Mouse (Mus musculus) intestine, embryonic 15.5 days (tissue): ENCODE results near the gene Mcoln1. TPM values are rescaled to one million over a fixed set of nuclear protein-coding genes. Genes with fewer than 3 reads are reported as not detected.
A peak's percentile ranks its signal among the peaks of the same experiment; 100 is the strongest.

ENCODE experiments used
- ATAC-seq: fragments of 200-750 bp; cut with Nextera tagmentation; 2 replicates; pipeline ENCODE4 v1.8.0; 2017; ENCODE audit warnings: moderate TSS enrichment, moderate library complexity
- H3K27ac ChIP-seq: fragments of 300-500 bp; sonication (generic); 2 replicates; pipeline ENCODE4 v1.5.1; 2015; ENCODE audit warnings: mild to moderate bottlenecking, inconsistent platforms
- H3K27me3 ChIP-seq: fragments of 300-500 bp; sonication (generic); replicated peaks from 2 replicates; pipeline ENCODE4 v1.6.1; 2015; ENCODE audit warnings: inconsistent platforms
- H3K36me3 ChIP-seq: fragments of 300-500 bp; sonication (generic); 2 replicates; pipeline ENCODE4 v1.6.1; 2015; ENCODE audit warnings: inconsistent platforms
- H3K4me1 ChIP-seq: fragments of 300-500 bp; sonication (generic); replicated peaks from 2 replicates; pipeline ENCODE4 v1.6.1; 2015; ENCODE audit warnings: inconsistent platforms
- H3K4me2 ChIP-seq: fragments of 300-500 bp; sonication (generic); replicated peaks from 2 replicates; pipeline ENCODE4 v1.6.1; 2015; ENCODE audit warnings: mild to moderate bottlenecking, inconsistent platforms
- H3K4me3 ChIP-seq: fragments of 300-500 bp; sonication (generic); replicated peaks from 2 replicates; pipeline ENCODE4 v1.5.1; 2015; ENCODE audit warnings: inconsistent platforms
- H3K9ac ChIP-seq: fragments of 300-500 bp; sonication (generic); 2 replicates; pipeline ENCODE4 v1.6.1; 2015; ENCODE audit warnings: inconsistent platforms
- H3K9me3 ChIP-seq: fragments of 300-500 bp; sonication (generic); 2 replicates; pipeline ENCODE4 v1.6.1; 2016; ENCODE audit warnings: inconsistent platforms
- WGBS: fragments of 180-500 bp; shearing (Covaris S2); methylation state at CpG from one replicate; pipeline ENCODE4 v1.1.7; 2015; 5-methylcytosine and 5-hydroxymethylcytosine counted together
- polyA plus RNA-seq: library from polyadenylated mRNA; unstranded; fragments of >200 nt; fragmentation: Nextera tagmentation; extraction: Ambion mirVana; gene quantifications from 2 replicates; pipeline ENCODE4 v1.2.1, GENCODE M21; 2015

The Mcoln1 gene
- 52.4 and 60.9 TPM in 2 replicates for polyA plus RNA-seq

DNA sequence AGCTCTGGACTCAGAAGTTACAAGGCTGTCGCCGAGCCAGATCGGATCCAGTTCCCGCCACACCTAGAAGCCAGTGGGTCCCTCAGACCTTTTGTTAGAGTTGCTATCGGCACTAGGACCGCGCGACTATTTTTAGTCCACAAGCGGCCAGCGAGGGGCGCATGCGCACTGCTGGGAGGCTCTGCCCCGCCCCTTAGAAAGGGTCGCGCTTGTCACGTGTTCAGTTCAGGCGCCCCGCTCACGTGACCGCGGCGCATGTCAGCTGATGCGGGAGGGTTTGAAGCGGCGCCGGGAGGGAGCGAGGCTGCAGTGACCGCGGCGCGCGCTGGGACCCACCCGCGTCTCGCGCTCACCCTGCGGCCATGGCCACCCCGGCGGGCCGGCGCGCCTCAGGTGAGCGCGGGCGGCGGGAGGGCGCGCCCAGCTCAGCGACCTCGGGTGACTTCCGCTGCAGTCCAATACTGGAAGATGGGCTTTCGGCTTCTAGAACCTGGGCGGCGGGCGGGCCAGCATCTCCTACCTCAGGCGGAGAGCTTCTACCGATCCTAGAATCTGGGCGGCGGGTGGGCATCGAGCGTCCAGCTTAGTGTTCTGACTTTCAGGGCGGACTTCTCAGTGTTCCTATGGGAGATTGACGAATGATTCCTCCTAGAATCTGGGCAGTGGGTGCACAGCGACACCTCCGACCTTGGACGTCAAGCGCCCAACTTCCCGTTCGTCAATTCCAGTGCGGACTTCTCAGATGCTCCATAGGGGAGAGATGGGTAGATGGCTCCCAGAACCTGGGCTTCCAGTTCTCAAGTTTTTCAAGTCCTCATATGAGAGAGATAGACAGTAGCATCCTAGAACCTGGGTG lies at the start of gene Mcoln1:
TSS of gene Mcoln1 (plus strand) at position 223 of the 856 bp plus-strand sequence.
- Histone ChIP-seq H3K27ac (peak within 1 kb of the TSS; percentile 82), H3K27me3 (no peaks in the 10 kb centered on the region), H3K9ac (peak within 1 kb of the TSS; percentile 74), H3K4me3 (peak within 1 kb of the TSS; percentile 86), H3K4me2 (peak within 1 kb of the TSS; percentile 70), H3K9me3 (no peaks in the 10 kb centered on the region), H3K4me1 (peaks cover 6% of the 10 kb centered on the region), H3K36me3 (peaks cover 13% of the 10 kb centered on the region)
- peak; percentile 93 for ATAC-seq
- WGBS: under 1% methylated on average over 70 of the region's 70 CpGs

DNA sequence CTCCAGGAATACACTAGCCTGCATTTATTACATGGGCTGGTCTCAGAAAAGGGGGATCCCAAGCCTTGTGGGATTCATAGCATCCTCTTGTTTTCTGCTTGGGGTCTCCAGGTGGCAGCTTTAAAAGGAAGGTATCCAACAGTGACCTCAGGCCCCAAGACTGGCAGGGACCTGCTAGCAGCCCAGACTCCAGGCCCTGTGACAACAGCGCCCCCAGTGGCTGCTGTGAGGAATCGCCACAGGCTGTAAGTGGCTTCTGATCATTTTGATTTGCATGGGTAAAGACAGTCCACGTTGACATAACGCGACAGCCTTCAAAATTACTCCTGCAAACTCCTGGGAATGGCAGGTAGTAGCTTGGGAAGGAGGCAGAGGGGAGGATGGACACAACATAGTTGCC lies 49.6 kb upstream of the Mcoln1 start:
- peak; percentile 58; the same call in 1 of the 2 replicates for ATAC-seq
- H3K4me3 ChIP-seq: no peak overlapping the region

DNA sequence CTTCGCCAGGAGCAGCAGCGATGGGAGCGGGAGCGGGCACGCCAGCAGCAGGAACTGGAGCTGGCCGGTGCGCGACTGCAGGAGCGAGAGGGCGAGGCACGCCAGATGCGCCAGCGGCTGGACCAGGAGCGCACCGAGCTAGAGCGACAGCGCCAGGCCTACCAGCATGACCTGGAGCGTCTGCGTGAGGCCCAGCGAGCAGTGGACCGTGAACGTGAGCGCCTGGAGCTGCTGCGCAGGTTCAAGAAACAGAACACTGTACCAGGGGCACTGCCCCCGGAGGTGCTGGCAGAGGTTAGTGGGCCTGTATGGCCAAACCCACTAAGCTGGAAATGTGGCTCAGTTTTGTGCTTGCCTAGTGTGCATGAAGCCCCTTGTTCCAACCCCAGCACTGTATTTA lies 48.3 kb upstream of the Mcoln1 start:
- Histone ChIP-seq H3K4me2 (no peak overlapping the region), H3K4me3 (no peak overlapping the region), H3K9me3 (no peaks in the 10 kb centered on the region), H3K4me1 (no peaks in the 10 kb centered on the region), H3K27me3 (no peaks in the 10 kb centered on the region), H3K9ac (no peak overlapping the region), H3K36me3 (peaks cover 36% of the 10 kb centered on the region), H3K27ac (no peak overlapping the region)
- 95% methylated on average over 25 of the region's 25 CpGs for WGBS
- ATAC-seq: no peak

More for the DNA sequence above, 49.6 kb upstream of the Mcoln1 start:
- no peaks in the 10 kb centered on the region for H3K27me3 ChIP-seq
- no peaks in the 10 kb centered on the region for H3K9me3 ChIP-seq
- no peak overlapping the region for H3K27ac ChIP-seq
- H3K9ac ChIP-seq: no peak overlapping the region
- 33% methylated on average over 5 of the region's 5 CpGs for WGBS
- H3K36me3 ChIP-seq: peaks cover 36% of the 10 kb centered on the region
- H3K4me2 ChIP-seq: no peak overlapping the region
- H3K4me1 ChIP-seq: no peaks in the 10 kb centered on the region

DNA sequence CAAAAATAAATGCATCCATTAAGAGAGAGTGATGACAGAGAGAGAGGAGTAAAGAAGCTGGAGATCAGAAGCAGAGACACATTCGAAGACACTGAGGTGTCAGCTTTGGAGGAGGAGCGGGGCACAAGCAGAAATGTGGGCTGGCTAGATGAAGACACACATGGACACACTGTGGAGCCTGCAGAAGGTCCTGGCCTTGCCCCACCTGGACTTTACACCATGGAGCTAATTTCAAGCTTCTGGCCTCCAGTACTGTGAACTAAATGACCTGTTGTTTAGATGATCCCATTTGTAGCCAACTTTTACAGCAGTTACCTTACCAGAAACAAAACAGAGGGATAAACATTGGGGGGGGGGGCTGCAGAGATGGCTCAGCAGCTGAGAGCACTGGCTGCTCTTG lies 37.0 kb upstream of the Mcoln1 start:
- no peak overlapping the region for H3K27ac ChIP-seq

DNA sequence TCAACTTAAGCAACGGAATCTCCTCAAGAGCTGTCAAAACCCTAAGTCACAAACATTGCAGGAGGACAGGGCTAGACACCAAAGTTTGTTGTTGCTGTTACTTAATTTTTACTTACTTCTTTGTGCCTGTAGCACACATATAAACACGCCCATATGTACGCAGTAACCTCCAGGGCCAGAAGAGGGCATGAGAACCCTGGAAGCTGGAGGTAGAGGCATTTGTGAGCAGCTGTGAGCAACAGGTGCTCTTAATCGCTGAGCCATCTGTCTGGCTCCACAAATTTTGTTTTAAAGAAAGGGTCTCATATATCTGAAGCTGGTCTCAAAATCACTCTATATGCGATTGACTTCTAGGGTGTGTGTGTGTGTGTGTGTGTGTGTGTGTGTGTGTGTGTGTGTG lies 35.9 kb upstream of the Mcoln1 start:
- H3K4me1 ChIP-seq: peaks cover 3% of the 10 kb centered on the region
- WGBS: 47% methylated on average over 5 of the region's 5 CpGs
- H3K27ac ChIP-seq: no peak overlapping the region
- no peak overlapping the region for H3K9ac ChIP-seq
- H3K4me2 ChIP-seq: no peak overlapping the region
- no peaks in the 10 kb centered on the region for H3K27me3 ChIP-seq
- no peak overlapping the region for H3K4me3 ChIP-seq
- no peaks in the 10 kb centered on the region for H3K36me3 ChIP-seq
- no peaks in the 10 kb centered on the region for H3K9me3 ChIP-seq
- no peak for ATAC-seq

More for the DNA sequence above, 37.0 kb upstream of the Mcoln1 start:
- WGBS: 88% methylated on average over 2 of the region's 2 CpGs
- no peak overlapping the region for H3K4me3 ChIP-seq
- no peaks in the 10 kb centered on the region for H3K27me3 ChIP-seq
- H3K36me3 ChIP-seq: no peaks in the 10 kb centered on the region
- H3K9ac ChIP-seq: no peak overlapping the region
- no peaks in the 10 kb centered on the region for H3K9me3 ChIP-seq
- ATAC-seq: no peak
- H3K4me1 ChIP-seq: peaks cover 3% of the 10 kb centered on the region
- H3K4me2 ChIP-seq: no peak overlapping the region

DNA sequence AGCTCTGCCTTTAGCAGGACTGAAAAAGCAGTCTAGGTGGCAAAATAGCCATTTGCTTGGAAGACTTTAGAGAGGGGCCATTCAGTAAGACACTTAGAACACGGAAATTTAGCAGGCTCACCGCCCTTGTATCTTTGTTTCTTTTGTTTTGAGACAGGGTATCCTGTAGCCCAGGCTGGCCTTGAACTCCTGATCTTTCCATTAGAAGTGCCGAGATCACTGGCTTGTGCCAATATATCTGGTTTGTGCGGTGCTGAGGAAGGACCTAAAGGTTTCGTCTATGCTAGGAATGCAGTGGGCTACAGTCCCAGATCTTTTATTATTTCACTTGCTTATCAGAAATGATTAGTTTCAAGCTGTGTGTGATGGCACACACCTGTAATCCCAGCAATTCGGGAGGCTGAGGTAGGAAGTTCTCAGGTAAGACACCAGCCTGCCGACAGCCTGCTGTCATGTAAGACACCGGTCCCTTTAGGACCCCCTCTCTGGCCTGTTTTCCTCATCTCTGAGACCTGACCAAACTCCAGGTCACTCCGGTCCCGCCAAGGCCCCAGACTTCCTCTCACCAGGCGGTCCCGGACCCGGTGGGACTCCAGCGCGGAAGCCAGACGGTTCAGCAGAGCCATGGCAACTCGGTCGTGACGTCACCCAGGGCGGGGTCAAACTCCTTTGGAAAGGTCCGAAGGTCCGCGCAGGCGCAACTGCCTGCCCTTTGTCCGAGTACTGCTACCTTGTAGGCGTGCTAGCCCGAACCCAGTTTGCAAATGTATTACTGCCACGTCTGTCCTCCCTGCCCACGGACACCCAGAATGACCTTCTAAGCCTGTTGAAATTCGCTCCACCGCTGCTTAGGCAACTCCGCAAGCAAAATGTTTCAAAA lies 33.0 kb upstream of the Mcoln1 start, which contains the start of gene Pex11g:
TSS of gene Pex11g (minus strand) at position 675 of the 880 bp plus-strand sequence.
- Histone ChIP-seq H3K4me2 (peak within 1 kb of the TSS; percentile 74), H3K27ac (peak within 1 kb of the TSS; percentile 67; the same call in 1 of the 2 replicates), H3K9me3 (no peaks in the 10 kb centered on the region), H3K4me1 (peaks cover 3% of the 10 kb centered on the region), H3K36me3 (no peaks in the 10 kb centered on the region), H3K27me3 (no peaks in the 10 kb centered on the region), H3K4me3 (peak within 1 kb of the TSS; percentile 49), H3K9ac (peak within 1 kb of the TSS; percentile 59)
- peak; percentile 98 for ATAC-seq
- 4% methylated on average over 32 of the region's 32 CpGs for WGBS

DNA sequence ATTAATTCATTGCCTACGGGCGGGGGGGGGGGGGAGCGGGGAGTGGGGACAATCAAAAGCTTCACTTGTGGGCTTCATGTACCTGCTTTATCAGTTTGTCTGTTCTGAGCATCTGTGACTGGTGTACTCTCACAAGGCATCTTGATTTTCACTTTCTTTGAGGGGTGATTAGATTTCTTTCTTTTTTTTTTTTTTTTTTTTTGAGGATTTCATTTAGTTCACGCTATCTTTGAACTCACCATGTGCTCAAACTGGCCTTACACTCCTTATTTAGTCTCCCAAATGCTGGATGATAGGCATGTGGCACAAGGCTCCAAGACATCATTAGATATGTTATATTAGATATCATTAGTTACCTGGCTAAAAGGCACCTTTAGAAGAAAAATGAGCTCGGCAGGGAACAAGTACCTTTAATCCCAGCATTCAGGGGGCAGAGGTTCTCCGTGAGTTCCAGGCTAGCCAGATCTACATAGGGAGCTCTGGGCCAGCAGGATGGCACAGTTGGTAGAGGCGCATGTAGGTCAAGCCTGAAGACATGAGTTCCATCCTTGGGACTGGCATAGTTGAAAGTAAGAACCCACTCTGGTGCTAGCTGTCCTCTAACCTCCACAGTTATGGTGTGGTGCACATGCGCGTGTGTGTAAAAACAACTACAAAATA lies 32.2 kb upstream of the Mcoln1 start:
- Histone ChIP-seq H3K9ac (peak overlapping the region; percentile 59), H3K9me3 (no peaks in the 10 kb centered on the region), H3K4me2 (peak overlapping the region; percentile 74), H3K4me3 (peak overlapping the region; percentile 49), H3K4me1 (peaks cover 3% of the 10 kb centered on the region), H3K27ac (peak overlapping the region; percentile 67; the same call in 1 of the 2 replicates), H3K27me3 (no peaks in the 10 kb centered on the region), H3K36me3 (no peaks in the 10 kb centered on the region)
- no peak; the same call in 1 of the 2 replicates for ATAC-seq
- 54% methylated on average over 9 of the region's 9 CpGs for WGBS

DNA sequence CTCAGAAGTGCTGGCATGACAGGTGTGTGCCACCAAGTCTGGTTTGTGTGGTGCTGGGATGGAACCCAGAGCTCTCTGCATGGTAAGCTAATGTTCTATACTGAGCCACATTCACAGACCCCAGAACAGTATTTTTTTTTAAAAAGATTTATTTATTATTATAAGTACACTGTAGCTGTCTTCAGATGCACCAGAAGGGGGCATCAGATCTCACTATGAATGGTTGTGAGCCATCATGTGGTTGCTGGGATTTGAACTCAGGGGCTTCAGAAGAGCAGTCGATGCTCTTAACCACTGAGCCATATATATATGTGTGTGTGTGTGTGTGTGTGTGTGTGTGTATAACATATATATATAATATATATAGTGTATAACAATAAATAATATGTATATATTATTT lies 31.4 kb upstream of the Mcoln1 start:
- no peaks in the 10 kb centered on the region for H3K9me3 ChIP-seq
- 97% methylated on average over 1 of the region's 1 CpGs for WGBS
- H3K4me1 ChIP-seq: peaks cover 3% of the 10 kb centered on the region
- H3K27ac ChIP-seq: no peak overlapping the region
- no peak overlapping the region for H3K4me3 ChIP-seq
- no peak for ATAC-seq
- no peaks in the 10 kb centered on the region for H3K27me3 ChIP-seq
- no peak overlapping the region for H3K9ac ChIP-seq
- H3K36me3 ChIP-seq: no peaks in the 10 kb centered on the region
- no peak overlapping the region for H3K4me2 ChIP-seq

DNA sequence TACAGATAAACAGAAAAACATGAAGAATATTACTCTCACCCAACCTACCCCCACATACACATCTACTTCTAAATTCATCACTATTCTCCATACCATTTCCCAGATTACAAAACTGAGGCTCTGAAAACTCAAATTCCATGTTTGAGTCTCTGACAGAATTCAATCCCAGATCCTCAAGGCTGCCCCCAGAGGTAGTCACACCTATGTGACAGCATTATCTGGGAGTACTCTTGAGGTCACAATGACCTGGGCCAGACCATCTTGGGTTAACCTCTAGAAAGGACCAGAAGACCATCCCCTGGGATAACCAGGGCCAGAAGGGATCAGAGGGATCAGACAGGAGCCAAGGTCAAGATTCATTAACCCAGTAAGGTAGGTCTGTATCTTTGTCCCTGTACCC lies 29.7 kb upstream of the Mcoln1 start, which contains the start of gene Tex45:
TSS of gene Tex45 (plus strand) at position 301 of the 400 bp plus-strand sequence.
- Histone ChIP-seq H3K9me3 (no peaks in the 10 kb centered on the region), H3K4me1 (peaks cover 3% of the 10 kb centered on the region), H3K36me3 (no peaks in the 10 kb centered on the region), H3K27ac (no peak within 1 kb of the TSS), H3K27me3 (no peaks in the 10 kb centered on the region), H3K9ac (no peak within 1 kb of the TSS), H3K4me3 (no peak within 1 kb of the TSS), H3K4me2 (no peak within 1 kb of the TSS)
- no peak for ATAC-seq

DNA sequence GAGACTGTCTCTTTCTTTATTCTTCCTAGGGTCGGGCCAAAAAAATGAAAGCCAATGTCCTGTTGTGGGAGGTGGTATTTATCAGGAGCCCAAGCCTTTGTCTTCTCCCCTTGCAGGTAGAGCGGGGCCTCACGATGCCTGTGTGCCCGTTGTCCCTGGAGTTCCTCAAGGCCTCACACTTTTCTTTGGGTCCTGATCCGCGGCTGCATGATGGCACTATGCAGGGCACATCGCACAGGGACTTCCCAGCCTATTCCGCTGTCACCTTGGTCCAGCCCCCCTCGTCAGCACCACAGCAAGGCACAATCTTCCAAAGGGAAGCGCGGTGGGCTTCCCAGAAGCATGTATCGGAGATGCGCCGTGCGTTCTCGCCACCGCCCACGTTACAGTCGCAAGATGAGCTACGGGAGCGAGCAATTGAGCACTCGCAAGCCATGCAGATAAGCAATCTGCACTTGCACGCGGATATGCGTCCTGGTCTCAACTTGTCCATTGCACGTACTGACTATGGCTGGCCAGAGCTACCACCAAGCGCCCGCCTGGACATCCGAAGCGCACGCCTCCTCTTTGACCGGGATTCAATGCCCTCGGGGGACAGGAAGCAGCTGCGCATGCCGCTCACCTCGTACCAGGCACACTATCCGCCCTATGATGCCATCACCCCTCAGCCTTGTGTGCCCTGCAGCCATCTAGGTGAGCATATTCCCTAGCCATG lies 24.4 kb upstream of the Mcoln1 start:
- WGBS: 21% methylated on average over 37 of the region's 37 CpGs

DNA sequence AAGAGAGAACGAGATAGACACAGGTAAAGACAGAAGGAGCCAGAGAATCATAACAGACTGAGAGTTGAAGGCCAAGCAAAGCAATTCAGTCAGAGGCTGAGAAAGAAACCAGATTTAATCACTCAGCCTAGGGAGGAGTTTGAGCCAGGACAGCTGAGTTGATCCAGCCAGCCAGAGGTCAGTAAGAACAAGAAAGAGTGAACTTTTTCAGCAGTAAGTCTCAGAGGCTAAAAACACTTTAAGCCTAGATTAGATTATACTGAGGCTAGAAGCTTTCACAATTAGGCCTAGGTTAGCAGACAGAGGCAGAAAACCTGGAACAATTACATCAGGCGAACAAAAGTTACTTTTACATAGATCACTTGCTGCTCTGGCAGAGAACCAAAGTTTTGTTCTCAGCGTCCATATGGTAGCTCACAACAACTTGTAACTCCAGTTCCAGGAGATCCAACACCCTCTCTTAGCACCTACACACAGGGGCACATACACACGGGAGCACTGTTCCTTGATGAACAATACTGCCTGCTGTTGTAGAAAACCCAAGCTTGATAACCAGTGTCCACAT lies 20.0 kb upstream of the Mcoln1 start:
- 0 out of 2 replicates have a peak, but pooled peaks cover 6% of the 10 kb centered on the region for H3K27me3 ChIP-seq
- no peak for ATAC-seq
- H3K4me2 ChIP-seq: no peak overlapping the region
- WGBS: 52% methylated on average over 4 of the region's 4 CpGs
- no peak overlapping the region for H3K27ac ChIP-seq
- no peaks in the 10 kb centered on the region for H3K9me3 ChIP-seq
- no peak overlapping the region for H3K9ac ChIP-seq
- no peak overlapping the region for H3K4me3 ChIP-seq
- no peaks in the 10 kb centered on the region for H3K36me3 ChIP-seq
- no peaks in the 10 kb centered on the region; the same call in 1 of the 2 replicates for H3K4me1 ChIP-seq

More for the DNA sequence above, 24.4 kb upstream of the Mcoln1 start:
- H3K4me3 ChIP-seq: peak overlapping the region; percentile 23
- peak overlapping the region; percentile 66 for H3K4me2 ChIP-seq
- no peaks in the 10 kb centered on the region; the same call in 1 of the 2 replicates for H3K4me1 ChIP-seq
- no peak overlapping the region for H3K27ac ChIP-seq
- H3K9me3 ChIP-seq: no peaks in the 10 kb centered on the region
- 0 out of 2 replicates have a peak, but pooled peaks cover 6% of the 10 kb centered on the region for H3K27me3 ChIP-seq
- 0 out of 2 replicates have a peak, but pooled peaks have one; percentile 44 for ATAC-seq
- no peaks in the 10 kb centered on the region for H3K36me3 ChIP-seq
- no peak overlapping the region for H3K9ac ChIP-seq
